Mouse (Mus musculus): ENCODE results near the gene Has1.
"Not testable (repeated sequence)": the region's sequence is repeated elsewhere in the genome, so short reads cannot be mapped to it uniquely, and the experiment has no call there.

The Has1 gene

DNA sequence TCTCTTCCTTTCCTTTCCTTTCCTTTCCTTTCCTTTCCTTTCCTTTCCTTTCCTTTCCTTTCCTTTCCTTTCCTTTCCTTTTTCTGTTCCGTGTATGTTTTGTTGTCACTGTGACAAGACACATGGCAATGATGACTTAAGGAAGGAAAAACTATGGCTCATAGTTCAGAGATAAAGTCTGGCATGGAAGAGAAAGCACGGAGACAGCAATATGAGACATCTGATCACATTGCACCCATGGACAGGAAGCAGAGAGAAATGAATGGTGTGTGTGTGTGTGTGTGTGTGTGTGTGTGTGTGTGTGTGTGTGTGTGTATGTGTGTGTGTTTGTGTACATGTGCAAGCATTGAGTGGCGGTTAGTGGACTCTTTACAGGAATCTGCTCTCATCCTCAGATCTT lies 10.4 kb downstream of the Has1 start:
- DNase-seq (ENCODE audit: low spot score): not testable (repeated sequence)

- DNase-seq (ENCODE audit: low spot score): no peak
Observed at GRCm38 (mm10) chr17:17843534-17844261, 11.3 kb downstream of the Has1 start.

DNA sequence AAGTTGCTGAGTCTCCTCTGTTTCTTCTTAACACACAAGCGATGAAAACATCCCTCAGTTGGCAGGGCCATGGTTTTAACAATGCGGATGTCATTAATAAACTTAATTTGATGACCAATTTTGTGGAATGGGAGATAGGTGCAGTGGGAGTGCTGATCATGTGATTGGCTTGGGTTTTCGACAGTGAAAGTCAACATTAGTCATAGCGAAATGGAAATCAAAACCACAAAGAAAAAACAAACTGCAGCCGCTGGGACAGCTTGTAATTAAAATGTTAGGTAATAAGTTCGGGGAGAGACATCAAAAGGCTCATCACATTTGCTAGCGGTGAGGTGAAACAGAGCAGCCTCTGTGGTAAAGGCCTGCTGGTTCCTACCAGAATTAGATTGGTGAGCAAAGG lies 14.2 kb downstream of the Has1 start:
- no peak for DNase-seq (ENCODE audit: low spot score)

GRCm38 (mm10) chr17:17839276-17839675 lies 15.7 kb downstream of the Has1 start:
- DNase-seq (ENCODE audit: low spot score): no peak

DNA sequence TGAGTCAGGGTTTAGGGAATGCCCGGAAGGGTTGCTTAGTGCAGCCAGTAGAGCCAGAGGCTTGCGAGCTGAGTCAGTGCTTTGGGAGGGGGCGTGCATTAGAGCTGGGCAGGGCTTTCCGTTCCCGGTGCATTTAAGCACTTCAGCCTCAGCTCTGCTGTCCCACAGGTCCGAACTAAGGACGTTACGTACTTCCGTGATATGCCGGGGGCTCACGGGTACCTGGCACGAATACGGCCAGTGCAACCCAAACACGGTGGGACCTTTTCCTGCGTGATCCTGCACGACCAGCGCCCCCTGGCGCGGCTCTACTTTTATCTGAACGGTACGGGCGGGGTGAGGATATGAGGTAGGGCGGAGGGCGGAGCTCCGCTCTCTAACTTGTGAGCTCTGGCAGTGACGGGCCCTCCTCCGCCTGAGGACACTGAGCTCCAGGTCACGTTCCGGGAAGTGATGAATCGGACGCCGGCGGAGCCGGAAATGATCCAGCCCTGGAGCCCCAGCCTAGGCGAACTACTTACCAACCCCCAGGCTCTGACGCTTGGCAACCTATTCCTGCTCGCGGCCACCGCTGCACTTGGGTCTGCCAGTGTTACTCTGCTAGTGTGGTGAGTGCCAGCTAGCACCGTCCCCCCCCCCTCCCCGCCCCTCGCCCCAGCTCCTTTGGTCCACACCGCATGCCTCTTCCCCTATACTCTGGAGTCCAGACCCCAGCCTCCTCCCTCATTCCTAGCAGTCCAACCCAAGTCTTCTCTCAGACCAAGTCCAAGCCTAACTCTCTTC lies 16.9 kb downstream of the Has1 start:
- peak; percentile 98 for DNase-seq (ENCODE audit: low spot score)

GRCm38 (mm10) chr17:17837426-17837825 lies 17.6 kb downstream of the Has1 start:
- DNase-seq (ENCODE audit: low spot score): no peak

- no peak for DNase-seq (ENCODE audit: low spot score)
Observed at GRCm38 (mm10) chr17:17836101-17836500, 18.9 kb downstream of the Has1 start.

- DNase-seq (ENCODE audit: low spot score): no peak
Observed at GRCm38 (mm10) chr17:17834896-17835295, 20.1 kb downstream of the Has1 start.

DNA sequence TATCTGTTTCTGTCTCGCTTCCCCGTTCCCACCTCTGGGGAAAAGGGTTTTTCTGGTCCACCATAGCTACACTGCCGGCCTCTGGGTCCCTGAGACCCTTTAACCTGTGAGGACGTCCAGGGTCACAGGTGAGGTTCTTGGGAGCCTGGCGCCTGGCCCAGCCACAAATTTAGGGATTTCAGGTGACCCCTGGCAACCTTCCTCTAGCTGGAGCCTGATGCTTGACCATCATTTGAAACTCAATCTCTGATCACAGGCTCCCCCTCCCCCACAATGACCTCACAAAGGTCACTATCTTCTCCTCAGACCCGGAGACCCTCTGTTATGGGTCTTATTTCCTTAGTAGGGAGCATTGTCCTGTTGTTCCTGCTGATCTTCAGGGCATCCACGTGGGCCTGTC lies 24.3 kb downstream of the Has1 start:
- no peak for DNase-seq (ENCODE audit: low spot score)

- no peak for DNase-seq (ENCODE audit: low spot score)
Observed at GRCm38 (mm10) chr17:17829816-17830535, 25.0 kb downstream of the Has1 start.

DNA sequence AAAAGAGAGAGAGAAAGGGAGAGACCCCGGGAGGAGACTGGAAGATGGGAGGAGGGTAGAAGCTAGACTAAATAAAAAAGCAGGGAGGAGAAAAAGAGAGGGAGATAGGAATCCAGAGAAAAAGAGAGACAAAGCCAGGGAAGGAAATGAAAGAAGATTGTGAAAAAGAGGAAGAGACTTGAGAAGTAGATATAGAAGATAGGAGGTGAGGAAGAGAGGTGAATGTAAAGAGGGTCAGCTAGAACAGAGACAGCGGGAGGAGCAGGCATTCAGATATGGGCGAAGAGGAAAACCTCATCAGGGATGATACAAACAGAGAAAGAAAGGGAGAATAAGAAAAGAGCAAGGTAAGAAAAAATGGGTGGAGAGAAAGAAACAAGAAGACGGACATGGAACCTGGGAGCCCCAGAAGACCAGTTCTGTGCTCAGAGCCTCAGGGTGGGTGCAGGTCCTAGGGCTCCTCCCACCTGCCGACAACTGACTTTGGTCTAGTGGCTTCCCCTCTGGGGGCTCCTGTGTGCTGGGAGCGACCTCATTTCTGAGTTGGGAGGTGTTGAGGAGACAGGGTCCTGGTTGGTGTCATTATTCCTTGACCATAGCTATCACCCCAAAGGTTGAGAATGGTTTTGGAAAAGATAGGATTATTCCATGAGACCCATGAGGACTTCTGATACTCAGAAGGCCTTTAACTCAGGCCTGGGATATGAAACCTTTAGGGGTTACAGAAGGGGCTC lies 25.8 kb downstream of the Has1 start:
- no peak for DNase-seq (ENCODE audit: low spot score)

- DNase-seq (ENCODE audit: low spot score): no peak
Observed at GRCm38 (mm10) chr17:17828191-17828981, 26.6 kb downstream of the Has1 start.

- DNase-seq (ENCODE audit: low spot score): no peak
Observed at GRCm38 (mm10) chr17:17827658-17828190, 27.3 kb downstream of the Has1 start.

GRCm38 (mm10) chr17:17826751-17827657 lies 28.0 kb downstream of the Has1 start, which contains the start of gene Spaca6:
TSS of gene Spaca6 (plus strand) at chr17:17827158.
- peak; percentile 93 for DNase-seq (ENCODE audit: low spot score)

DNA sequence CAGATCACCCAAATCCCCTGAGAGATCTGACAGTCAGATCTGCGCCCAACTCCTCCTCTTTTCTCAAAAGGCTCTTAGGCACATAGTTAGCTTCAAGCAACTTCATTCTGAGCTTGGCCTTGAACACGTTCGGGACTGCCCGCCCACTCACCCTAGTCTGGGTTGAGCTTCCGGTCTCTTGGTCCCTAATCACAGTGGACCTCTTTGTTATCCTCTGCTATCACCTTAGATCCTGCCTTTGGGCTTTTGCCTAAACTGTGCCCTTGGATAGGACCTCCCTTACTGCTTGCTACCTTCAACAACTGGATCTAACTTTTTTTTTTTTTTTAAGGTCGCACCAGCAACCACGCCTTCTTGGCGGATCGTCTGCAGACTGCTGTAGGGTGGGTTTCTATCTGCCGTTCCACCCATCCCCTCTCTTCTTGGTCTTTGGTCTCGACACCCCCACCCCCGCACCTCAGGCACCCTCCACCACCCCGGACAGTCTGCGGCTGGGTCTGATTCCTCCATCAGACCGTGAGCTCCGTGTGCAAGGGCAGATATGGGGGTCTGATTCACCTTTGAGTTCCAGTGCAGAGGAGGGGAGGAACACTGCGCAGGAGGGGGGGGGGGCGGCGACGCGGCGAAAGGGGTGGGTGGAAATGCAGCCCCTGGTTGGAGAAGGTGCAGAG lies 28.9 kb downstream of the Has1 start:
- no peak for DNase-seq (ENCODE audit: low spot score)

DNA sequence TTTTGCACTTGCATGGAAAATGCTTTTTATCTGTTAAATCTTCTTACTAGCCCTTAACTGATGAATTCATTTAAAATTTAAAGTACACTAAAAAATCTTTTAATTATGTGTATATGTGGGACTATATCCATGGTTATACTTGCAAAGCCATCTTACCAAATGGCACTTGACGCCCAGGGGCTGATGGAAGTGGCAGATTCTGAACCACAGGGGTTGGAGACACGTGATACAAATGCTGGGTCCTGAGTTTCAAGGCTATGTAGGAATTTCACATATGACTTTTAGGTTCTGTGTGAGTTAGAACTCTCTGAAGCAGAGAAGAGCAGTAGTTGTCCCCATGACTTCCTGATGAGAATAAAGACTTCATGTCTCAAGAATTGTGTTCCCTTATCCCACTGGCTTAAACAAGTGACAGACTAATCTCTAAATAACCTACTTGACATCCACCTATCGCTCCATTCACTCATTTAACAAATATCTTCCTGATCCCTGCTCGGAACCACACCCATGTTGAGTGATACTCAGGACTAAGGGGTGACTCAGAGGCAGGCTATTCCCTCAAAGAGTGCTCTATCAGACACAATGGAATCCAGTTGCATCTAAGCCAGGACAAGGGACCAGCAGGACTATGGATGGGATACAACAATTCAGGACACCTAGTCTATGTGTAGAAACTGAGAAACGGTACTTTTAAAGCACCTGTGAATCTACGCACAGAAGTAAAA lies 31.2 kb downstream of the Has1 start:
- no peak for DNase-seq (ENCODE audit: low spot score)

GRCm38 (mm10) chr17:17795527-17795926 lies 59.5 kb downstream of the Has1 start:
- no peak for DNase-seq (ENCODE audit: low spot score)

Measured in lung, postnatal 25 days (tissue).